Mouse (Mus musculus): ENCODE measurements around the gene Gid8.

The Gid8 gene

GRCm38 (mm10) chr2:180709923-180710272, at the start of gene Gid8, which contains the start of gene Dido1:
Gene Gid8 (plus strand): TSS chr2:180710117.
Gene Dido1 (minus strand): TSS chr2:180709999.
- peak; percentile 97 to 98 for DNase-seq

GRCm38 (mm10) chr2:180660521-180660920, 49.4 kb upstream of the Gid8 start:
- no peak for DNase-seq

GRCm38 (mm10) chr2:180662008-180662407, 47.9 kb upstream of the Gid8 start:
- no peak for DNase-seq

- DNase-seq: no peak
Observed at GRCm38 (mm10) chr2:180676706-180677105, 33.2 kb upstream of the Gid8 start.

GRCm38 (mm10) chr2:180678609-180679140, 31.2 kb upstream of the Gid8 start:
- DNase-seq: peak in 1 of 2 experiments; percentile 75

GRCm38 (mm10) chr2:180681225-180681624, 28.7 kb upstream of the Gid8 start:
- DNase-seq: no peak

- DNase-seq: no peak
Observed at GRCm38 (mm10) chr2:180683524-180683923, 26.4 kb upstream of the Gid8 start.

GRCm38 (mm10) chr2:180684031-180684430, 25.9 kb upstream of the Gid8 start:
- no peak for DNase-seq

- DNase-seq: no peak
Observed at GRCm38 (mm10) chr2:180689841-180690240, 20.1 kb upstream of the Gid8 start.

GRCm38 (mm10) chr2:180692630-180693029, 17.3 kb upstream of the Gid8 start:
- DNase-seq: peak; percentile 45 to 50

- DNase-seq: no peak
Observed at GRCm38 (mm10) chr2:180695176-180695575, 14.7 kb upstream of the Gid8 start.

- no peak for DNase-seq
Observed at GRCm38 (mm10) chr2:180700457-180700856, 9.5 kb upstream of the Gid8 start.

GRCm38 (mm10) chr2:180701053-180701766, 8.7 kb upstream of the Gid8 start:
- DNase-seq: no peak

GRCm38 (mm10) chr2:180701767-180702621, 7.9 kb upstream of the Gid8 start:
- peak; percentile 94 to 95 for DNase-seq

GRCm38 (mm10) chr2:180702701-180703149, 7.2 kb upstream of the Gid8 start:
- DNase-seq: no peak

GRCm38 (mm10) chr2:180703175-180703574, 6.7 kb upstream of the Gid8 start:
- no peak for DNase-seq

GRCm38 (mm10) chr2:180703645-180704359, 6.1 kb upstream of the Gid8 start:
- no peak for DNase-seq

- DNase-seq: peak in 1 of 2 experiments; percentile 19
Observed at GRCm38 (mm10) chr2:180704591-180704990, 5.3 kb upstream of the Gid8 start.

- no peak for DNase-seq
Observed at GRCm38 (mm10) chr2:180705066-180705465, 4.9 kb upstream of the Gid8 start.

GRCm38 (mm10) chr2:180705975-180706374, 3.9 kb upstream of the Gid8 start:
- DNase-seq: no peak

GRCm38 (mm10) chr2:180709023-180709922, 644 bp upstream of the Gid8 start:
- no peak for DNase-seq

Measured in lung, postnatal 4 days (tissue).